Mouse (Mus musculus) lung, postnatal 0 days (tissue): Measurements from ENCODE around the gene Micu2. TPM values are rescaled to one million over a fixed set of nuclear protein-coding genes. Genes with fewer than 3 reads are reported as not detected.
"Not testable (repeated sequence)": the region's sequence is repeated elsewhere in the genome, so short reads cannot be mapped to it uniquely, and the experiment has no call there.

Source experiments
- ATAC-seq: fragments of 200-750 bp; cut with Nextera tagmentation; 2 replicates; pipeline ENCODE4 v1.8.0; 2017; ENCODE audit warnings: moderate library complexity
- DNase-seq: peaks from one replicate; pipeline ENCODE4 v3.0.0-alpha.2; 2016; ENCODE audit warnings: low spot score
- H3K27ac ChIP-seq: fragments of 300-500 bp; sonication (generic); 2 replicates; pipeline ENCODE4 v1.5.1; 2014; ENCODE audit warnings: antibody characterized with exemption, mild to moderate bottlenecking, low read length, mixed read lengths
- H3K27me3 ChIP-seq: fragments of 300-500 bp; sonication (generic); replicated peaks from 2 replicates; pipeline ENCODE4 v1.6.1; 2014; ENCODE audit warnings: low read length, mixed read lengths; ENCODE audit not compliant: insufficient read depth
- H3K36me3 ChIP-seq: fragments of 300-500 bp; sonication (generic); 2 replicates; pipeline ENCODE4 v1.6.1; 2014; ENCODE audit warnings: low read length, mixed read lengths; ENCODE audit not compliant: insufficient read depth
- H3K4me1 ChIP-seq: fragments of 300-500 bp; sonication (generic); 2 replicates; pipeline ENCODE4 v1.6.1; 2014; ENCODE audit warnings: antibody characterized with exemption, low read depth, low read length, mixed read lengths; ENCODE audit not compliant: insufficient read depth
- H3K4me2 ChIP-seq: fragments of 300-500 bp; sonication (generic); replicated peaks from 2 replicates; pipeline ENCODE4 v1.6.1; 2014; ENCODE audit warnings: low read depth, mild to moderate bottlenecking, low read length, moderate library complexity, mixed read lengths
- H3K4me3 ChIP-seq: fragments of 300-500 bp; sonication (generic); 2 replicates; pipeline ENCODE4 v1.5.1; 2014; ENCODE audit warnings: low read depth, low read length
- H3K9ac ChIP-seq: fragments of 300-500 bp; sonication (generic); replicated peaks from 2 replicates; pipeline ENCODE4 v1.6.1; 2014; ENCODE audit warnings: low read depth, mild to moderate bottlenecking
- H3K9me3 ChIP-seq: fragments of 300-500 bp; sonication (generic); 2 replicates; pipeline ENCODE4 v1.6.1; 2016; ENCODE audit warnings: low read length, mixed read lengths
- CTCF ChIP-seq: IDR thresholded peaks from 2 replicates; pipeline ENCODE4 v1.5.1; 2016; ENCODE audit warnings: antibody characterized with exemption, mild to moderate bottlenecking
- EP300 ChIP-seq: IDR thresholded peaks from 2 replicates; pipeline ENCODE4 v1.6.1; 2016; ENCODE audit warnings: antibody characterized with exemption, mild to moderate bottlenecking, control low read depth
- WGBS: fragments of 180-500 bp; shearing (Covaris S2); extraction: QIAGEN DNeasy Blood & Tissue Kit; methylation state at CpG from one replicate; pipeline ENCODE4 v1.1.7; 2014; 5-methylcytosine and 5-hydroxymethylcytosine counted together
- polyA plus RNA-seq: library from polyadenylated mRNA; unstranded; fragments of >200 nt; fragmentation: Nextera tagmentation; extraction: Ambion mirVana; gene quantifications from 2 replicates; pipeline ENCODE4 v1.2.1, GENCODE M21; 2015

Gene Micu2
- polyA plus RNA-seq, 1 experiment from 2014 or later: 46.2 TPM

DNA sequence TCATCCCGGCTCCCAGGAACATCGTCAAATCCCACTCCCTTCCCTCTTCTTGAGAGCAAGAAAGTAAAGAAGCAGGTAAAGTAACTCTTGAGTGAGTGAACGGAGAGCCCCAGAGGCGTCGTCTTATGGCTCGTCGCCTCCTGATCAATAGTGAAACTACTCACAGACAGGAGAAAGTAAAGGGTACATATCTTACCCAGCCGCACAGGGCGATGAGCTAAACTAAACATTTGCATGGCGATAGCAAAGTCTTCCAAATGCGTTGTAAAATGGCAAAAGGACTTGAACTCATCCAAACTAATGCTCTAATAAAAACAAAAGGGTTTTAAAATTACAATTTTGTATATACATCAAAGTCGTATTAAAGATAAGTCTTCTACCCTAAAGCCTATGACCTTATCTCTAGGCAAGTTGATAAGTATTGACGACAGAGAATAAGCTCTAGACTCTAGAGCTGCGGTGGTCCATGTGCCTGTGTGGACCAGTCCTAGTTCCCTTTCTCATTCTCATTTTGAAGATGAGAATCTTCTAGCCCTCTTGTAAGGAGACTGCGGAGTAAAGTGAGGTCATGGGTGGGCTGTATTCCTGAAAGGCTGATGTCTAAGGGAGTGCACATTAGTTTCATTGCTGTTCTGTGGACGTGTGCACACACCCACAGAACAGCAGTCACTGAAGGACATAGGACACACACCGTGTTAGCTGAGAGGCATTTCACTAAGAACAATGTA is 79.8 kb downstream of the Micu2 start:
- Histone ChIP-seq H3K27ac (no peak overlapping the region), H3K9me3 (no peaks in the 10 kb centered on the region), H3K4me2 (no peak overlapping the region), H3K4me3 (no peak overlapping the region), H3K36me3 (peaks cover 15% of the 10 kb centered on the region; the same call in 1 of the 2 replicates), H3K27me3 (no peaks in the 10 kb centered on the region), H3K4me1 (no peaks in the 10 kb centered on the region), H3K9ac (no peak overlapping the region)
- DNase-seq (no peak), ATAC-seq (no peak)
- WGBS: 87% methylated on average over 17 of the region's 17 CpGs
- TF ChIP-seq EP300: no peak
- TF ChIP-seq CTCF: no peak

DNA sequence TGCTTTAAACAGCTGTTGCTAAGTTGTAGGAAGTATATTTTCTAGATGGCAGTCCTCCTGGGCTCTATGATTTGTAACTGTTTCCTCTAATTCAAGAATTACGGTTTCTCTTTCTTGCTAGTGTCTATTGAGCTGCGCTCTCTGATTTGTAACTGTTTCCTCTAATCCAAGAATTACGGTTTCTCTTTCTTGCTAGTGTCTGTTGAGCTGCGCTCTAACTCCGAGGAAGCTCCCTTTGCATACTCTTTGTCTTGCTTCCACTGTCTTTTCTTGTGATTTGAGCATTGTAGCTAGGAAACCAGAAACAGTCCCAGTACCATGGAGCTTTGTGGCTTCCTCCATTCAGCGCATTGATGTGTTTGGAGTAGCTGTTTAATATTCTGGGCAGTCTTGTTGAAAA is 83.7 kb downstream of the Micu2 start:
- Histone ChIP-seq H3K9me3 (no peaks in the 10 kb centered on the region), H3K27me3 (no peaks in the 10 kb centered on the region), H3K4me1 (no peaks in the 10 kb centered on the region), H3K27ac (no peak overlapping the region), H3K4me2 (no peak overlapping the region), H3K4me3 (no peak overlapping the region), H3K36me3 (peaks cover 7% of the 10 kb centered on the region; the same call in 1 of the 2 replicates), H3K9ac (no peak overlapping the region)
- DNase-seq (no peak), ATAC-seq (no peak)
- 78% methylated on average over 6 of the region's 6 CpGs for WGBS
- no peak for TF ChIP-seq CTCF
- TF ChIP-seq EP300: no peak

DNA sequence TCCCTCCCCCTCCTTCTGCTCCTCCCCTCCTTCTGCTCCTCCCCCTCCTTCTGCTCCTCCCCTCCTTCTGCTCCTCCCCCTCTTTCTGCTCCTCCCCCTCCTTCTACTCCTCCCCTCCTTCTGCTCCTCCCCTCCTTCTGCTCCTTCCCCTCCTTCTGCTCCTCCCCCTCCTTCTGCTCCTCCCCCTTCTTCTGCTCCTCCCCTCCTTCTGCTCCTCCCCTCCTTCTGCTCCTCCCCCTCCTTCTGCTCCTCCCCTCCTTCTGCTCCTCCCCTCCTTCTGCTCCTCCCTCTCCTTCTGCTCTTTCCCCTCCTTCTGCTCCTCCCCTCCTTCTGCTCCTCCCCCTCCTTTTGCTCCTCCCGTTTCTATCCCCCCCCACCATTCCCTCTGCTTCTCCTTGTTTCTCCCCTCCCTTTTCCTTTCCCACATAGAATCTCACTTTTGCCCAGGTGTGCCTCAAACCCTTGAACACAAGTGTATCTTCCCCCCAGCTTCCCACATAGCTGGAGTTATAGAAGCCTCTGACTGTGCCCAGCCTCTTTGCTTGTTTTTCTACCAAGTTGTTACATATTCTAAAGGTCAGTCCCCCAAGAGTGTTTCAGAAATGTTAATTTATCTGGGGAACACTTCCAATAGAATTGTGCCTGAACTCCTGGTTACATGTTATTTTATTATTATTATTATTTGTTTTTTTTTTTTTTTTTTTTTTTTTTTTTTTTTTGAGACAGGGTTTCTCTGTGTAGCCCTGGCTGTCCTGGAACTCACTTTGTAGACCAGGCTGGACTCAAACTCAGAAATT is 86.7 kb downstream of the Micu2 start:
- not testable (repeated sequence) for H3K4me1 ChIP-seq, DNase-seq, H3K36me3 ChIP-seq, ATAC-seq, H3K9ac ChIP-seq, H3K9me3 ChIP-seq, H3K4me2 ChIP-seq, H3K27me3 ChIP-seq, H3K4me3 ChIP-seq, H3K27ac ChIP-seq
- 44% methylated on average over 1 of the region's 1 CpGs for WGBS

DNA sequence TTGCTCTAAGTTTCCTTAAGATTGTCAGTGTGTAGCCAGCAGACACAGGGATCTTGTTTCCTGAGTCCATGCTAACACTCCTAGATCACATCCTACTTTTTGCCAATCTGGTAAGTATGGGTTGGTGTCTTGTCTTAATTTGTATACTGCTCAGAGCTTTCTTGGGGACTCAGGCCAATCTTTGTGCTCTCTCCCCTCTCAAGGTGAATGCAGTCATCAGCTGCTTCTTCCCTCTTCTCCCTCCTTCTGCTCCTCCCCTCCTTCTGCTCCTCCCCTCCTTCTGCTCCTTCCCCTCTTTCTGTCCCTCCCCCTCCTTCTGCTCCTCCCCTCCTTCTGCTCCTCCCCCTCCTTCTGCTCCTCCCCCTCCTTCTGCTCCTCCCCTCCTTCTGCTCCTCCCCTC is 87.3 kb downstream of the Micu2 start:
- not testable (repeated sequence) for H3K4me2 ChIP-seq, DNase-seq, H3K4me3 ChIP-seq, H3K27ac ChIP-seq, H3K27me3 ChIP-seq, H3K36me3 ChIP-seq, H3K9me3 ChIP-seq, H3K4me1 ChIP-seq, H3K9ac ChIP-seq, ATAC-seq

DNA sequence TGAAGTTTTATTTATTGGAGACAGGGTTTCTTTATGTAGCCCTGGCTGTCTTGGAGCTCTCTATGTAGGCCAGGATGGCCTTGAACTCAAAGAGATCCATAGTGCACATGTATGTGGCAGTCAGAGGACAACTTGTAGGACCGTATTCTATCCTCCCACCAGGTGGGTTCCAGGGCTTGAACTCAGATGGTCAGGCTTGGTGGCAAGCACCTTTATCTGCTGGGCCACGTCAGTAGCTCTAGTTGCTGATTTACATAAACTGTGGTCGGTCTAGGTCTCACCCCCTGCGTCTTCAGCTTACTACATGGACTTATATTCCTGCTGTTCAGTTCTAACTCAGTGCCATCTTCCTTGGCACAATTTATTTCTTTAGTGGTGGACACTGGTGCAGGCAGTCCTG is 87.7 kb downstream of the Micu2 start:
- H3K4me3 ChIP-seq: no peak overlapping the region
- 80% methylated on average over 4 of the region's 4 CpGs for WGBS
- no peak for ATAC-seq

DNA sequence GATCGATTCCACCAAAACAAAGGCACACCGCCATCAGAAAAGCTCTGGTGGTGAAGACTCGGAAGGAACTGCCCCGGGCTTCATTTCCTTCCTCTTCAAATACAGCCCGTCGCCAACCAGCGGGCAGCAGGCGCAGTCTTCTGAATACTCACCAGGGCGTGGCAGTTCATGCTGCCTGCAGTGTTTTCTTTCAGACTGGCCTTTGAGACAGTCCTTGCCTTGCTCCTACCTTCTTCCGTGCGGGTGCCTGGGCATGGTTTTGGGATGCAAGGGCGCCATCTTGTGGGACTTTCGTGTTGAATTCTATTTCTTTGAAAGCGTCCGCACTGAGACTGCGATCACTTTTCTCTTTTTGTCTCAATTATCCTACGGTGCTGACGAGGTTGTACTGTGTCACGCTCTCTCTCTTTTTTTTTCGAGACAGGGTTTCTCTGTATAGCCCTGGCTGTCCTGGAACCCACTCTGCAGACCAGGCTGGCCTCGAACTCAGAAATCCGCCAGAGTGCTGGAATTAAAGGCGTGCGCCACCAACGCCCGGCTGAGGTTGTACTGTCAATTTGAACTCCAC is 88.5 kb downstream of the Micu2 start:
- Histone ChIP-seq H3K36me3 (no peaks in the 10 kb centered on the region), H3K9ac (no peak overlapping the region), H3K9me3 (no peaks in the 10 kb centered on the region), H3K27me3 (no peaks in the 10 kb centered on the region), H3K27ac (0 out of 2 replicates have a peak overlapping the region, but pooled peaks have one; percentile 6), H3K4me2 (peak overlapping the region; percentile 42), H3K4me1 (peaks cover 2% of the 10 kb centered on the region; the same call in 1 of the 2 replicates), H3K4me3 (no peak overlapping the region)
- TF ChIP-seq CTCF: peak; percentile 88
- TF ChIP-seq EP300: peak; percentile 76
- WGBS: 17% methylated on average over 26 of the region's 26 CpGs
- peak; percentile 97 for DNase-seq
- ATAC-seq: peak; percentile 99

More for the DNA sequence above, 87.7 kb downstream of the Micu2 start:
- no peak for DNase-seq
- Histone ChIP-seq H3K9me3 (no peaks in the 10 kb centered on the region), H3K4me1 (peaks cover 2% of the 10 kb centered on the region; the same call in 1 of the 2 replicates), H3K27me3 (no peaks in the 10 kb centered on the region), H3K36me3 (no peaks in the 10 kb centered on the region), H3K4me2 (no peak overlapping the region), H3K27ac (no peak overlapping the region), H3K9ac (no peak overlapping the region)
- TF ChIP-seq CTCF (no peak), EP300 (no peak)
